Mouse (Mus musculus): Measurements from ENCODE around the gene Tmem233.

GRCm38 (mm10) chr5:116042241-116042640 lies 40.8 kb downstream of the Tmem233 start:
- no peak for TF ChIP-seq CTCF (IDR thresholded peaks at IDR 0.05; ENCODE audit: low read depth, low read length)
- no peak for TF ChIP-seq POLR2A (IDR thresholded peaks at IDR 0.05; ENCODE audit: extremely low read depth, insufficient read depth, low read length)

Measured in liver, adult 2 months (tissue).